Mouse (Mus musculus): ENCODE results near the gene Bmpr1a.

Gene Bmpr1a

GRCm38 (mm10) chr14:34503325-34503647 lies at the start of gene Bmpr1a:
Gene Bmpr1a (minus strand): TSS chr14:34503341.
- no peak for DNase-seq

GRCm38 (mm10) chr14:34552226-34552625 lies 49.1 kb upstream of the Bmpr1a start:
- no peak for DNase-seq

GRCm38 (mm10) chr14:34549004-34549671 lies 46.0 kb upstream of the Bmpr1a start:
- DNase-seq = peak; percentile 78

- peak; percentile 35 for DNase-seq
Observed at GRCm38 (mm10) chr14:34548391-34549001, 45.4 kb upstream of the Bmpr1a start.

GRCm38 (mm10) chr14:34544545-34544944 lies 41.4 kb upstream of the Bmpr1a start:
- no peak for DNase-seq

- DNase-seq = no peak
Observed at GRCm38 (mm10) chr14:34544001-34544400, 40.9 kb upstream of the Bmpr1a start.

- DNase-seq = no peak
Observed at GRCm38 (mm10) chr14:34543596-34543995, 40.5 kb upstream of the Bmpr1a start.

- DNase-seq = peak; percentile 43
Observed at GRCm38 (mm10) chr14:34541896-34542295, 38.8 kb upstream of the Bmpr1a start.

- DNase-seq = peak; percentile 52
Observed at GRCm38 (mm10) chr14:34540685-34541162, 37.6 kb upstream of the Bmpr1a start.

GRCm38 (mm10) chr14:34535883-34536282 lies 32.7 kb upstream of the Bmpr1a start:
- no peak for DNase-seq

- no peak for DNase-seq
Observed at GRCm38 (mm10) chr14:34533537-34533936, 30.4 kb upstream of the Bmpr1a start.

GRCm38 (mm10) chr14:34532536-34532935 lies 29.4 kb upstream of the Bmpr1a start:
- DNase-seq = no peak

GRCm38 (mm10) chr14:34528804-34529203 lies 25.7 kb upstream of the Bmpr1a start:
- no peak for DNase-seq

- DNase-seq = no peak
Observed at GRCm38 (mm10) chr14:34522701-34523100, 19.6 kb upstream of the Bmpr1a start, which contains the start of gene 9230112D13Rik. Gene 9230112D13Rik (minus strand): TSS chr14:34522801.

GRCm38 (mm10) chr14:34517959-34518544 lies 14.9 kb upstream of the Bmpr1a start:
- DNase-seq = no peak

GRCm38 (mm10) chr14:34516960-34517577 lies 13.9 kb upstream of the Bmpr1a start:
- no peak for DNase-seq

- DNase-seq = no peak
Observed at GRCm38 (mm10) chr14:34515860-34516259, 12.7 kb upstream of the Bmpr1a start.

- no peak for DNase-seq
Observed at GRCm38 (mm10) chr14:34514120-34514519, 11.0 kb upstream of the Bmpr1a start.

GRCm38 (mm10) chr14:34512602-34513001 lies 9.5 kb upstream of the Bmpr1a start:
- DNase-seq = peak; percentile 49

GRCm38 (mm10) chr14:34511901-34512300 lies 8.8 kb upstream of the Bmpr1a start:
- no peak for DNase-seq

GRCm38 (mm10) chr14:34508842-34509439 lies 5.8 kb upstream of the Bmpr1a start:
- no peak for DNase-seq

- no peak for DNase-seq
Observed at GRCm38 (mm10) chr14:34508187-34508840, 5.2 kb upstream of the Bmpr1a start.

- no peak for DNase-seq
Observed at GRCm38 (mm10) chr14:34505309-34505708, 2.2 kb upstream of the Bmpr1a start.

Data from kidney, adult 9 months (tissue).